Mouse (Mus musculus): ENCODE results near the gene Gm20916.
"Not testable (repeated sequence)": the region's sequence is repeated elsewhere in the genome, so short reads cannot be mapped to it uniquely, and the experiment has no call there.

Gene Gm20916

GRCm38 (mm10) chrY:79319265-79319664 lies at the start of gene Gm20916:
TSS of gene Gm20916 (plus strand) at chrY:79319565.
- not testable (repeated sequence) for DNase-seq
